Mouse (Mus musculus): Measurements from ENCODE around the gene Hmmr. TPM values are rescaled to one million over a fixed set of nuclear protein-coding genes. Genes with fewer than 3 reads are reported as not detected.

Hmmr gene
- polyA plus RNA-seq, 2 experiments: 31.0 to 56.0 TPM

- H3K9me3 ChIP-seq (ENCODE audit: control insufficient read depth, low read length): no peaks in the 10 kb centered on the region
- peaks cover 34% of the 10 kb centered on the region for H3K36me3 ChIP-seq (replicated peaks; ENCODE audit: control insufficient read depth, insufficient read depth, low read depth)
- H3K27ac ChIP-seq: no peak overlapping the region
- DNase-seq (ENCODE audit: low read depth in 3 of 3, low spot score in 3 of 3) (no peak), ATAC-seq (ENCODE audit: insufficient read depth) (no peak)
- no peak overlapping the region for H3K4me2 ChIP-seq (ENCODE audit: low read depth)
- H3K27me3 ChIP-seq (ENCODE audit: control insufficient read depth, insufficient read depth, low read length): no peaks in the 10 kb centered on the region
- no peak overlapping the region for H3K9ac ChIP-seq (replicated peaks)
- TF ChIP-seq EP300 (IDR thresholded peaks at IDR 0.05; ENCODE audit: low read depth) (no peak), CTCF (IDR thresholded peaks at IDR 0.05; ENCODE audit: low read depth) (peak; percentile 69)
- WGBS (ENCODE audit: insufficient replicate concordance): 89% methylated on average over 1 of the region's 1 CpGs
- H3K4me3 ChIP-seq (ENCODE audit: insufficient read depth in 1 of 2, low read depth in 2 of 2, low read length in 2 of 2): no peak overlapping the region
- no peaks in the 10 kb centered on the region for H3K4me1 ChIP-seq (replicated peaks; ENCODE audit: control insufficient read depth in 2 of 2, insufficient read depth in 2 of 2, low read length in 1 of 2)
Observed at GRCm38 (mm10) chr11:40677169-40677568, 56.1 kb downstream of the Hmmr start.

GRCm38 (mm10) chr11:40675014-40675730 lies 58.0 kb downstream of the Hmmr start:
- Histone ChIP-seq H3K36me3 (replicated peaks; ENCODE audit: control insufficient read depth, insufficient read depth, low read depth) (peaks cover 22% of the 10 kb centered on the region), H3K27ac (no peak overlapping the region), H3K4me3 (ENCODE audit: insufficient read depth in 1 of 2, low read depth in 2 of 2, low read length in 2 of 2) (no peak overlapping the region), H3K9me3 (ENCODE audit: control insufficient read depth, low read length) (no peaks in the 10 kb centered on the region), H3K4me2 (ENCODE audit: low read depth) (no peak overlapping the region), H3K4me1 (replicated peaks; ENCODE audit: control insufficient read depth in 2 of 2, insufficient read depth in 2 of 2, low read length in 1 of 2) (no peaks in the 10 kb centered on the region), H3K27me3 (ENCODE audit: control insufficient read depth, insufficient read depth, low read length) (no peaks in the 10 kb centered on the region), H3K9ac (replicated peaks) (no peak overlapping the region)
- TF ChIP-seq EP300 (IDR thresholded peaks at IDR 0.05; ENCODE audit: low read depth) (no peak), CTCF (IDR thresholded peaks at IDR 0.05; ENCODE audit: low read depth) (no peak)
- WGBS (ENCODE audit: insufficient replicate concordance): 65% methylated on average over 4 of the region's 4 CpGs
- ATAC-seq (ENCODE audit: insufficient read depth) (no peak), DNase-seq (ENCODE audit: low read depth in 3 of 3, low spot score in 3 of 3) (no peak)

Other genes with a start within 250 kb of the Hmmr start
- 21.9 and 30.3 TPM in 2 replicates for gene Mat2b, start 38.2 kb downstream of the Hmmr start, polyA plus RNA-seq (2012; rRNA removed)
- gene Mat2b, start 38.2 kb downstream of the Hmmr start, polyA plus RNA-seq (2014; fragmentation: Nextera tagmentation; extraction: Ambion mirVana): 58.2 and 61.4 TPM in 2 replicates
- gene Nudcd2, start 245 bp upstream of the Hmmr start, polyA plus RNA-seq (2012; rRNA removed): 21.0 and 29.2 TPM in 2 replicates
- gene Nudcd2, start 245 bp upstream of the Hmmr start, polyA plus RNA-seq (2014; fragmentation: Nextera tagmentation; extraction: Ambion mirVana): 79.6 and 82.8 TPM in 2 replicates
- gene Ccng1, start 21.9 kb upstream of the Hmmr start, polyA plus RNA-seq (2012; rRNA removed): 4.3 and 6.7 TPM in 2 replicates
- 20.4 and 22.2 TPM in 2 replicates for gene Ccng1, start 21.9 kb upstream of the Hmmr start, polyA plus RNA-seq (2014; fragmentation: Nextera tagmentation; extraction: Ambion mirVana)

Data from liver, embryonic 14.5 days (tissue).